Mouse (Mus musculus): ENCODE results near the gene Olfr463. TPM values are rescaled to one million over a fixed set of nuclear protein-coding genes. Genes with fewer than 3 reads are reported as not detected.

The Olfr463 gene
- total and polyA plus RNA-seq, 3 experiments: not detected

- H3K4me3 ChIP-seq (replicated peaks in 1 of 3; ENCODE audit: low read depth in 2 of 3, low read length in 2 of 3, poor library complexity in 1 of 3): no peak overlapping the region
- TF ChIP-seq MAFK (IDR thresholded peaks at IDR 0.05; ENCODE audit: insufficient replicate concordance, low read length) (peak; percentile 65; the same call in 1 of the 2 replicates), CHD2 (IDR thresholded peaks at IDR 0.05; ENCODE audit: low read length) (no peak)
- H3K27me3 ChIP-seq (replicated peaks): peaks cover 47% of the 10 kb centered on the region
- in situ Hi-C loops (cut with MboI; ENCODE audit: low pct_ligation_motif_present, low pct_unique_long_range_greater_than_20kb, low sequenced_read_pairs) (no loop called here), dilution Hi-C loops (cut with MboI; ENCODE audit: extremely low pct_ligation_motif_present, extremely low pct_unique_long_range_greater_than_20kb, low sequenced_read_pairs) (no loop called here)
- no peak for DNase-seq (ENCODE audit: extremely low read depth)
- no peaks in the 10 kb centered on the region for H3K4me1 ChIP-seq (ENCODE audit: control insufficient read depth in 1 of 2, insufficient read depth in 2 of 2)
- H3K9ac ChIP-seq (ENCODE audit: insufficient read depth, low read depth): no peak overlapping the region
- no peaks in the 10 kb centered on the region for H3K9me3 ChIP-seq (replicated peaks; ENCODE audit: low read length)
- H3K36me3 ChIP-seq (replicated peaks in 1 of 2; ENCODE audit: control insufficient read depth in 1 of 2, insufficient read depth in 1 of 2, low read length in 1 of 2): no peaks in the 10 kb centered on the region
- H3K79me2 ChIP-seq (replicated peaks; ENCODE audit: control insufficient read depth, extremely low read depth, insufficient read depth, poor library complexity, severe bottlenecking): no peaks in the 10 kb centered on the region
- H3K27ac ChIP-seq (ENCODE audit: insufficient read depth, low read depth): no peak overlapping the region
- H3K4me2 ChIP-seq (ENCODE audit: insufficient read depth, low read depth, poor library complexity, severe bottlenecking): no peak overlapping the region
Observed at GRCm38 (mm10) chr11:87930348-87930747, 33.2 kb upstream of the Olfr463 start.

DNA sequence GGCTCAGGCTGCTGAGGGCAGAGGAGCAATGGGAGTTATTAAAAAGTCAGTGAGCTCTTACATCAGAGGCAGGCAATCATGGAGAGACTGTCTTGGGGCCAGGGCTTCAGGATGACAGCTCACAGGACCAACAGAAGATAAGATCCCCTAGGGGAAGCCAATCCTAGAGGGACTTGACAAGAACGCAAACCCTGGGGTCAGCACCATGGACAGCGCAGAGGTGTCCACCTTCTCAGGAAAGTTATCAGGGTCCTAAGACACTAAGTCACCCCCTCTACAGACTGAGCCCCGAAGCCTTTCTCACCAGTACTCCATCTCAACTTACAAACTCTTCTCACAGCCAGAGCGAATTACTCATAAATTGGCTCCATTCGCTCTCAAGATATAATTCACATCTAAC, 23.8 kb upstream of the Olfr463 start, which contains the start of gene Olfr464:
Olfr464 (minus strand) TSS at position 2 of the 400 bp plus-strand sequence.
- peak; percentile 33 for DNase-seq (ENCODE audit: extremely low read depth)
- dilution Hi-C loops (cut with MboI; ENCODE audit: extremely low pct_ligation_motif_present, extremely low pct_unique_long_range_greater_than_20kb, low sequenced_read_pairs) (no loop called here), in situ Hi-C loops (cut with MboI; ENCODE audit: low pct_ligation_motif_present, low pct_unique_long_range_greater_than_20kb, low sequenced_read_pairs) (no loop called here)
- Histone ChIP-seq H3K4me2 (ENCODE audit: insufficient read depth, low read depth, poor library complexity, severe bottlenecking) (no peak within 1 kb of the TSS), H3K4me1 (ENCODE audit: control insufficient read depth in 1 of 2, insufficient read depth in 2 of 2) (no peaks in the 10 kb centered on the region), H3K36me3 (replicated peaks in 1 of 2; ENCODE audit: control insufficient read depth in 1 of 2, insufficient read depth in 1 of 2, low read length in 1 of 2) (no peaks in the 10 kb centered on the region), H3K9ac (ENCODE audit: insufficient read depth, low read depth) (no peak within 1 kb of the TSS), H3K79me2 (replicated peaks; ENCODE audit: control insufficient read depth, extremely low read depth, insufficient read depth, poor library complexity, severe bottlenecking) (no peaks in the 10 kb centered on the region), H3K9me3 (replicated peaks; ENCODE audit: low read length) (peaks cover 2% of the 10 kb centered on the region), H3K27me3 (replicated peaks) (peaks cover 57% of the 10 kb centered on the region), H3K4me3 (replicated peaks in 1 of 3; ENCODE audit: low read depth in 2 of 3, low read length in 2 of 3, poor library complexity in 1 of 3) (no peak within 1 kb of the TSS), H3K27ac (ENCODE audit: insufficient read depth, low read depth) (no peak within 1 kb of the TSS)
- TF ChIP-seq MEF2A (IDR thresholded peaks at IDR 0.05; ENCODE audit: borderline replicate concordance, low read depth, low read length): no peak
- no peak for TF ChIP-seq MAFK (IDR thresholded peaks at IDR 0.05; ENCODE audit: insufficient replicate concordance, low read length)
- no peak for TF ChIP-seq ZC3H11A (IDR thresholded peaks at IDR 0.05; ENCODE audit: low read depth, low read length)
- TF ChIP-seq NRF1 (IDR thresholded peaks at IDR 0.05; ENCODE audit: low read depth, low read length): no peak
- TF ChIP-seq BHLHE40 (IDR thresholded peaks at IDR 0.05; ENCODE audit: low read depth, low read length): no peak
- TF ChIP-seq POLR2A (IDR thresholded peaks at IDR 0.05; ENCODE audit: low read depth, low read length): no peak
- TF ChIP-seq POLR2AphosphoS2 (IDR thresholded peaks at IDR 0.05; ENCODE audit: low read depth, low read length): no peak
- TF ChIP-seq TBP (conservative IDR thresholded peaks at IDR 0.05; ENCODE audit: low read depth, low read length): no peak
- no peak for TF ChIP-seq UBTF (IDR thresholded peaks at IDR 0.05; ENCODE audit: low read depth, low read length)
- no peak for TF ChIP-seq ELF1 (IDR thresholded peaks at IDR 0.05; ENCODE audit: low read depth, low read length)
- no peak for TF ChIP-seq CHD1 (IDR thresholded peaks at IDR 0.05; ENCODE audit: low read depth, low read length)
- no peak for TF ChIP-seq MAZ (IDR thresholded peaks at IDR 0.05; ENCODE audit: low read depth, low read length)
- no peak for TF ChIP-seq MAX (IDR thresholded peaks at IDR 0.05; ENCODE audit: low read length)
- no peak for TF ChIP-seq HCFC1 (IDR thresholded peaks at IDR 0.05; ENCODE audit: low read depth, low read length)
- TF ChIP-seq MXI1 (IDR thresholded peaks at IDR 0.05; ENCODE audit: low read depth, low read length): no peak
- TF ChIP-seq ZMIZ1 (IDR thresholded peaks at IDR 0.05; ENCODE audit: low read depth, low read length): no peak
- no peak for TF ChIP-seq E2F4 (IDR thresholded peaks at IDR 0.05; ENCODE audit: insufficient replicate concordance, low read depth, low read length)
- no peak for TF ChIP-seq CTCF (conservative IDR thresholded peaks at IDR 0.05 in 1 of 2, IDR thresholded peaks at IDR 0.05 in 1 of 2; ENCODE audit: low read depth in 2 of 2, low read length in 2 of 2)
- TF ChIP-seq ZNF384 (IDR thresholded peaks at IDR 0.05; ENCODE audit: low read depth, low read length): no peak
- TF ChIP-seq EP300 (IDR thresholded peaks at IDR 0.05; ENCODE audit: low read length): no peak

Data from CH12.LX (cell line).